Mouse (Mus musculus) naive thymus-derived CD4-positive, alpha-beta T cell, adult 2 months (primary cell): ENCODE data around the gene Plcz1.

ENCODE experiments used
- DNase-seq: peaks from one replicate; pipeline ENCODE4 v3.0.0-alpha.2; 2011; ENCODE audit warnings: low read depth

Gene Plcz1

DNA sequence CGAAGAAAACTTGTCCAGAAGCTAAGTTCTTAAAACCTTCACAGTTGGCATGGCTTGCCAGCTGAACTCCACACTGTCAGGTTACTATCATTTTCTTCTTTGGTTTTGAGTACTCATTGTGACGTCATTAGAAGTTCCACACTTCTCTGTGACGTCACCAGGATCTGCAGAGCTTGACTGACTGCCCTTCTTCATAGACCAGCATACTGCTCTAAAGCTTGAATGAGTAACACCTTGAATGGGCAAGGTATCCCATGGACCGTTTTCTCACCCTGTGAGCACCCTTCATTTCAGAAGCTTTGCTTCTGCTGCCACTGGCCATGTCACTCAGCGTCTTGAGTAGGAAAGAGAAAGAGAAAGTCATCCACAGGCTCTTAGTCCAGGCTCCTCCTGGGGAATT lies at the start of gene Plcz1:
Gene Plcz1 (minus strand): TSS at position 101 of the 400 bp plus-strand sequence.
- no peak for DNase-seq

DNA sequence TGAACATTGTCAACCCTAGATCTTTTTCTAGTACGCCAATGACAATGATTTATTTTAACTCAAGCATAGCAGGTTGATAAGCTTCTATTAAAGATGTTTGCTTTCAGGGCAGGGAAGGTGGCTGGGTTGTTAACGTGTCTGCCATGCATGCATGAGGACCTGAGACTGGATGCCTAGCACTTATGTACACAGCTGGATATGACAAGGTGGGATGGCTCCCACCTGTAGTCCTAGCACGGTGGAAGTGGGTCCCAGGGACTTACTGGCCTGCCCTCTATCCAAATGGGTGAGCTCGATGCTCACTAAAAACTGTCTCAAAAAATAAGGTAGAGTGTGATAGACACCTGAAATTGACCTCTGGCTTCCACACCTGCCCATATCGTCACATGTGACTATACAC lies 48.6 kb upstream of the Plcz1 start:
- DNase-seq = no peak

DNA sequence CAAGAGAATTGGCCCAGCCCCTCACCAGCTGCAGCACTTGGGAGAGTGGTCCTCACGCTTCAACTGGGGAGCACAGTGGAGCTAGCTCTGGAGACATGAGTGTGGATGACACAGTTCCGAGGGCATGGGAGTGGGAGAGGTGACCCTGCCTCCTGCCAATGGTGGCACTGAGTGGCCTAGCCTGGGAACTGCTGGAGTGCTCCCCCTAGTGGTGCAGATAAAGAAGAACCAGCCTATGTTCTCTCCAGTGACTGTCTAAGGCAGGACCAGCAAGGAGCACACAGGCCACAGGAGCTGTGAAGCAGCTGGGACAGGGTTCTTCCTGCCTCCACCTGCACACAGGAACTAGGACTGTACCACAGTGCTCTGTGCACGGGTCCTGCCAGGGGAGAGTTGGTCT lies 40.5 kb upstream of the Plcz1 start:
- no peak for DNase-seq

DNA sequence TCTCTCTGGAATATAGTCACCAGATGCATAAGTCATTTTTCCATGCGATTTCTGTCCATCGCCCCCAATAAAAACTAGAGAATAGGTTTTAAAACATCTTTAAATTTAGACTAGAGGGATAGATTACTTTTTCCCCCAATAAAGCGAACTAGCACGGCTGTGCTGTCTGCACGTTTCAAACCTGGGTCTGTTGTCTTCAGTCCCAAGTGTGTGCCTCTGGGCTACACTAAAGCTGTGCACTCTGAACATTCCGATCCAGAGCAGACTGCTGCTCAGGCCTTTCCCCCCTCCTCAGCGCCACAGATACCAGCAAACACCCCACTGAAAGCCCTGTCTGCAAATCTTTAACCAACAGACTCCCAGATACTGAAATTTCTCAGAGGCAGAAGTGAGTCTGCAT lies 39.7 kb upstream of the Plcz1 start:
- no peak for DNase-seq

DNA sequence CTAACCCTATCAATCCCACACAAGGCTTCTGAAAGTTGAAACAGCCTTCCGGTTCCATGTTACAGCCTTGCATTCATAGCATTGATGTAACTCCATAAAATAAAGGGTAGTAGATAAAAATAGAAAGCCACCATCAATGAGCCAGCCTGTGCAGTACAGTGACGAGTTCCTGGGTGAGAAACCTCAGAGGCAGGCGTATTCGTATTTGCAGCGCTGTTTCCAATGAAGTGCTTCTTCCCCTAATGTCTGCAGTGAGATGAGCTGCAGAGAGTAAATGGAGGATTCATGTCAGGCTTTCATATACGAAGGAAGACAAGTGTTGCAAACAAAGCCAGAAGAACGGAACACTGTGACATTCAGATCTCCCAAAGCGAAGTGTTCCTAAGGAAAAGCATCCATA lies 27.9 kb upstream of the Plcz1 start:
- DNase-seq = no peak

DNA sequence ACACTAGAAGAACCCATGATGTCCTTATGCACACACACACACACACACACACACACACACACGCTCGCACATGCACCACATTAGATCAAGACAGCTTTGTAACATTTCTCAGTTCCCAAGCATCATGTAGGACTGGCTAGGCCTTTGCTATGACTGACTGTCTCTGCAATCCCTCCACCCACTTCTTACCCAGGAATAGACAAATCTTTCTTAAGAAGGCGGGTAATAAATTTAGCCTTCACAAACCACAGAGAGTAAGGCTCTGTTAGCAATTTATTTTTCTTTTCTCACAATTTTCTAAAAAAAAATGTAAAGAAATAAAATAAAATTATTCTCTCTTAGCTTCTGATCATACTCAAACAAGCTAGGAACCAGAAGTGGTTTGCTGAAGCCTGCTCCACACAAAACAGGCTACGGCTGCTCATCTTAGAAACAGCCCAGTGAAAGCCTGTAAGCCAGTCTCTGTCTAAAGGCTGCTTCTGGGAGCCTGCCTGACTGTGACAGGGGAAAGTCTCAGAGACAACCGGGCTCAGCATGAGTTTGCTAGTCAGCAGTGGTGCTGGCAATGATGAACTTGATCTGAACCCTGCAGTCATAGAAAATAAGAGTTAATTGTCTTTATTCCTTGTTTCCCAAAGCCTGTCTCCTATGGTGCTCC lies 13.1 kb upstream of the Plcz1 start:
- DNase-seq = no peak

DNA sequence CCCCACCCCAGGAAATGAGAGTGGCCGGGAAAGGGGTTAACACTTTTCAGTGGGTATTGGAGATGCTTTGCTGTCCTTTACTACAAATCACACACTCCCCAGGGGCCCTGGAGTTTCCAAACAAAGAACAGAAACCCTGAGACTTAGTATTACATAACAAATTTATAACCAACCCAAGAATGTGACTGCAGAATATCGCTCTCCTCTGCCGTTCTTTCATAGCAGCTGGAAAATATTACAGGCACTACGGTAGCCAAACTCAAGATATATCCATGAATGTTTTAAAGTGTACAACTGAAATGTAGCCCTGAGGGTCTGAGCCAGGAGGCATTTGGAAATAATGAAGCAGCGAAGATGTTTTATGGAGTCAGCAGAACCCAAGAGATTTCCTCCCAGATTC lies 10.2 kb upstream of the Plcz1 start:
- DNase-seq = no peak

DNA sequence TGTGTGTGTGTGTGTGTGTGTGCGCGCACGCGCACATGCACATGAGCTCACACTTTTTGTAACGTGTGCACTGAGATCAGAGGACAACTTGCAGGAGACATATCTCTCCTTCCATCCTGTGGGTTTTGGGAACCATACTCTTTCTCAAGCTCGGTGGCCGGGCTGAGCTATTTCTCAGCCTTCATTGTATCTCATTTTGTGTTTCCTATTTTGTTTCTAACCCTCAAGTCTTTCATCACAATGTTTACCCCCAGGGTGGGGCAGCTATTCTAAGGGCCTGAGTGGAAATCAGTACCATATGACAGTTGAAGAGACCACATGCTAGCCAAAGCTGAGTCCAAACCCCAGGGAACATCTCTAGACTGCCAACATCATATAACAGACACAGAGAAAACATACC lies 305 bp downstream of the Plcz1 start, which contains the start of gene Capza3:
Gene Capza3 (plus strand): TSS at position 301 of the 400 bp plus-strand sequence.
- DNase-seq = no peak

DNA sequence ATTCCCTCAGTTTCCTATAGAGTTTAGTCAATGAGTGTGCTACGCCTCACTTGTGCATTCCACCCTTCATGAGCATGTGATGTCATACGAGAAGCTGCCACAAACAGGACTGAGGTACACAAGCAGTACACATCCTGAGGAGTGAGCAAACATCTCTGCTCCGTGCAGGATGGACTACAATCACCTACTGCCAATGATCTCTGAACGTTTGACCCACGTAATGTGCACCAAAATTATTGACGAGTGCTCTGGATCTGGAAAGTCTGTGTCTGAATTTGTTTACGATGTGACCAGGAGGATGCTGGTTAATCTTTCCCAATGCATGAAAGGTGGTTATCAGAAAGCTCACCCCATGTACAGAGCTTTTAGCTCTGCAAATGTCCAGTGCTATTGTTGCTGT lies 16.9 kb downstream of the Plcz1 start:
- no peak for DNase-seq

DNA sequence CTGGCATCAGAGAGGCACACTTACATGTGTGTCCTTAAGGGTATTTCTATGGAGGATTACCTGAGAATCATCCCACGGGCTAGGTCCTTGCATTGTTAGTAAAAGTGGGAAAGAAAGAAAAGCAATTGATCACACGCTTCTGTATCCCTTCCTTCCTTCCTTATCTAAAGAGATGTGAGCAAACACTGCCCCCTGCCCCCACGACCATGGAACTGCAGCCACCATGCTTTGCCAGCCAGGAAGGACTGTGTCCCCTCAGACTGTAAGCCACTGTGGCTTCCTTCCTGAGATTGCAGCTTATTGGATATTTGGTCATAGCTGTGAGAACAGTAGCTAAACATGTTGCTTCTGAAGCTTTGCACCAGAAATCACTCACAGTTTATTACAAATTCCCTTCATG lies 36.1 kb downstream of the Plcz1 start:
- DNase-seq = no peak

DNA sequence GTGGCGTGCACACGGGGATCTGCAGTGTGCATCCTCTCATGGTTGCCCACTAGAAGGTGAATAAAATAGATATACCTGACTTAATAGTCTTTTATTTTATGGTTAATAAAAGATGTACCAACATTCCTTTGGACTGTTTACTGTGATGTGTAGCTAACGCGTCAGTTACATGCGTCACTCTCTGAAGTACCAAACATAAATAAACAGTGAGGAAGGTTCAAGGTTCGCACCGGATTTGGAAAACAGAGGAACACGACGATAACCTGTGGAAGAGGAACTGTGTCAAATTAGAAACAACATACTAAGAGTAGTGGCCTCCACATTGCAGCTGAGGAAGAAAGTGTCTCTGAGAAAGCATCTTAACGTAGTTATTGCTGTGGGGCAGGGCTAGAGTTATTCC lies 51.7 kb downstream of the Plcz1 start:
- no peak for DNase-seq

DNA sequence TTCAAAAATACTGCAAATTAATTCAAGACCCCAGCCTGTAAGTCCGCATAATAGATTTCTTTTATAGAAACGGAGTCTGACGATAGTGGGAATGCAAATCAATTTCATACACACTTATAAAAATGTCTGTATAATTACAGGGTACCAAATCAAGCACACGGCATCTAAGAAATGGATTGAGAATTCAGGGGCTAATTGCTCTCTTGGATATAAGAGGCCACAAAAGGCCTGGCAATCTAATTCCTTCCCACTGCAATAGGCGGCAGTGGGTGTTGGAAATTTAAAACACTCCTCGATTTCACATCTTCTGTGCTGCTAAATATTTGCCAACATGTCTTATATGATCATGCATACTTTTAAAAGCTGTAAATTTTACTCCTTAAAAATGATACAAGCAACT lies 52.2 kb downstream of the Plcz1 start:
- DNase-seq = no peak

DNA sequence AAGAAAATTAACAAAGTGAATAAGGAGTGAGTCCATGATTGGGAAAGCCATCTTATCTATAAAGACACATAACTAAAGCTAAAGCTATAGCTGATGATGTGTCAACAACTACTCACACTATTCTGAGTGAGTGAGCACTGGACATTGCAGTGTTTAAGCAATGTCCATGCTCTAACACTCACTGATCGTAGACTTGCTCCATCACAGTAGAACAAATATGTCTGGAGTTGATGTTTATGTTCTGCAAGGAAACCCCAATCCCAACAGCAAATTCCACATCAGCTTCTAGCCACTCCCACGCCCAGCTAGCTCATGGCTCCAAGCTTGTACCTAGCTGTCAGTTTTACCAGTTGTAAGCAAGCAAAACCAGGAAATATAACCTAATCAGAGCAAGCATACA lies 54.7 kb downstream of the Plcz1 start:
- DNase-seq = no peak

DNA sequence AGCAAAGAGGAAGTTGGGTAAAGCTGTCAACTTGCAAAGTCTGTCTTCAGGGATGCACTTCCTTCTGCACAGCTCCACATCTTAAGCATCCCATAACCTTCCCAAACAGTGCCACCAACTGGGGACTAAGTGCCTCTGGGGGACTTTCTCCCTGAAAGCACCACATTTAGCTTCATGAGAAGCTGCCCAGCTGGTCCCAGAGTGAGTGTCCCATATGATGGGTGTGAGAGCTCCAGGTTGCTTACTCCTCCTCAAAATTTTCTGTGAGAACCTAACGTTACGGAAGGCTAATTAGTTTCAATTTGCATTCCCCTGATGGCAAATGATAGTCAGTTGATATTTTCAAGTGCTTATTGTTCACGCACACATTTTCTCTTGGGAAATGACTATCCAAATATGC lies 57.2 kb downstream of the Plcz1 start:
- no peak for DNase-seq

DNA sequence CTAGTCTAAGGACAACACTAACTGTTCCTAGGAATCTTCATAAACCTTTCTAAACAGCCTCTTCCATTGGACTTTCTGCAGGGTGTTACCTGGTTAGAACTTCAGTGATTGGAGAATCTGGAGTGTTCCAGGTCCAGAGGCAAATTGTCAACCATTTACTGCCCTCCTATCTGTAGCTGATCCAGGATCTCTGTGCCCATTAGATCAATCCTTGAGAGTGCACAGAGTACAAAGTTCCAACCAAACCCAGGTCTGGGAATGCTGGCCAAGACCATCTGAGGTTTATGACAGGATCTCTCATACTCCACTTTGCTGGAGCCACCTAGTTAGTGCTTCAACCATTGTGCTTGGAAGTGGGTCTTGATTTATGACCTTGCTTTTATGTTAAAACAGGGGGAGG lies 60.2 kb downstream of the Plcz1 start:
- no peak for DNase-seq

DNA sequence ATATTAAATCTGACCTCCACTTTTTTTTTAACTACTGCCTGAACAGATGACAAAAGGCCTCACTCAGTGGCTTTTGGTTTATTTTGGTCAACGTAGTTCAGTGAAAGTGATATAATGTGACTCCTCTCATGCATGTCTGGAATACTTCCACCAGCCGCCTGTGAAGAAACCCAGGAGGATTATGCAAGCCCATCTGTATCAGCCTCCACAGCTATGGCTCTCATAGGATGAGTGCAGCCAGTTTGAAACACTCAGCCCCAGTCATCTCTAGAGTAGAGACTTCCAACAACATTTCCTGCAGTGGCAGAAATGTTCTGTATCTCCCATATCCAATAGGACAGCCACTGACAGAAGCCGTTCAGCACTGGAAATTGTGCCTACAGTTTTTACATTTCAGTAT lies 63.1 kb downstream of the Plcz1 start:
- no peak for DNase-seq

DNA sequence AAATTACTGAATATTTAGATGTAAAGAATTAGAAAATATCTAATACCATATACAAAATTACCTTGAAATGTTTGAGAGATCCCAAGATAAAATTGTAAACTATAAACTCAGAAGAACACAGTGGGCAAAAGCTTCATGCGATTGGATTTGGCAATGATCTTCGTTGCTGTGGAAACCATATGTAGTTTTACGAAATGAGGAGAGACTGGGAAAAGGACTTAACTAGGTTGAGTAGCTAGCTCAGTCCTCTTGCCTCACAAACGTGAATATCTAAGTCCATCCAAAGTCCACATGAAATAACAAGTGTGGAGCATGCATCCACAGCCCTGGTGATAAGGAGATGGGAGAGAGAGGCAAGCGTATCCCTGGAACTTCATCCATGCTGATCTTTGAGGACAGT lies 66.6 kb downstream of the Plcz1 start:
- DNase-seq = no peak

DNA sequence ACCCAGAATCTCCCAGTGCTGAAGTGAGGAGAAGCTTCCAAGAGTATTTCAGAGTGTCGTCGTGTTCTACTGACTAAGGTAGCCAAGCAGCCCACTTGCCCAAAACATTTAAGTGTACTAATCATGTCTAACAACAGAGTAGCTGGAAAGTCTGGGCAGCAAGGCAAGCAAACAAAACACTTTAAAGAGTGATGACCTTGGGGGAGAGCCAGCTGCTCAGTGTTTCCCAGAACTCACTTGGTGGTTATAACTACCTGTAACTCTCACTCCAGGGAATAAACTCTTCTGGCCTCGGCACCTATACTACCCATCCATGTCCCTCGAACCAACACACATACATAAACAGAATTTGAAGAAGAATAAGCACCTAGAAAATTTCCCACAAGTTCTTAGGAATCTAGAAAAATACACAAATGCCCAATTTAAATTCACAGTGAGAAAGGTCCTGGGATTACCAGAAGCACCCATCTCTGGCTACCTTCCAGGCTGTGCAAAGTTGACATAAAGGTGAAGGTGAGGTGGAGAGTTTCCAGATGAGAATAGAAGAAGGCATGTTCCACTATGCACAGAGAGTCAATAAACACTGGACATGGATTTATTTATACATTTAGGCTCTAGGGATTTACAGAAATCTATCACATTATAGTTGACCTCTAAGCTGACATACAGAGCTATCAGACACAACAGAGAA lies 69.5 kb downstream of the Plcz1 start:
- no peak for DNase-seq

DNA sequence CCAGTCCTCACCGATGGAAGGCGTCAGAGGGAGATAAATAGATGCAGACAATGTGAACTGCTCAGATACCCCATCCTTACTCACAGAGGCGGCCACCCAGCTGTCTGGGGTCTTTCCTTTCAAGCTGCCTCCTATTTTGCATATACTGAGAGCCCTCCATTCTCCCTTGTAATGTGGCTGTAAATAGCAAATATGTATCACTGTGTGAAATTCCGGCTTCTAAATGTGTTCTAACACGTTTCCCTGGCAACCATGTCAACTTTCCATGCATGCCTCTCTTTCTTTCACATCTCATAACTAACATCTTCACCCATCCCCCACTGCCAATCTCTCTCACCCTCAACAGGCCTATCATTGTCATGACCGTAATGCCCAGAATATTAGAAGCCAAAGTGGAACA lies 74.6 kb downstream of the Plcz1 start:
- no peak for DNase-seq

DNA sequence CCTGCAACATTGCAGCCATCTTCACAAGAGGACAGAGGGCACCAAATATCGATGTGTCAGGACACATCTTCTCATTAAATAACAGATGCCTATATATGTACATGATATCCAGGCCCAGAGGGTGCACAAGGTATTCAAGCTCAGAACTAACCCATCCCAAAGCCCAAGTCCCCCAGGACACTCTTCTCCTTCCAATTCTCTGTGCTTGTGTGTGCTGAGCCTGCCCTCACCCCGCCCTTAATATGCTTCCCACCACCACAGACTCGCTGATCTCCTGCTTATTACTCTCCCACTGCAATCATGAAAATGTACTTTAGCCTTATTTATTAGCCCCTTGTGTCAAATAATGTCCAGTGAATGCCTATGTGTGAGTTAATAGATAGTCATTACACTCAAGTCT lies 76.4 kb downstream of the Plcz1 start:
- DNase-seq = no peak

DNA sequence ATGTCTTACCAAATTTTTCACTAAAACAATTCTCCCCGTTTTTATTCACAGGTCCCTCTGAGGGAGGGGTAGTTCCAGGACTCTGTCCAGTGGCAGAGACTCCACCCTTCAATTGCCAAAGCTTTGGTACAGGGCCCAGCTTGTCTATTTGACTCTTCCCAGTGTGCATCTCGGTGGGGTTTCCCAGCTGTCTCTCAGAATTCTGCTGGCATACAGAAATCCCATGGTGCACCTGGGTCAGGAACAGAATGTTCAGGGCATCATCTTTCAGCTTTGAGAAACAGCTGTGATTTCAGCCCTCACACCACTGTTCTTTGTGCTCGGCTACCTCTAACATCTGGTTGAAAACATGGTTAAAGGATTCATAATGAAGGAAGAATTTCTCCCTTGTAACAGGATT lies 77.5 kb downstream of the Plcz1 start:
- no peak for DNase-seq

DNA sequence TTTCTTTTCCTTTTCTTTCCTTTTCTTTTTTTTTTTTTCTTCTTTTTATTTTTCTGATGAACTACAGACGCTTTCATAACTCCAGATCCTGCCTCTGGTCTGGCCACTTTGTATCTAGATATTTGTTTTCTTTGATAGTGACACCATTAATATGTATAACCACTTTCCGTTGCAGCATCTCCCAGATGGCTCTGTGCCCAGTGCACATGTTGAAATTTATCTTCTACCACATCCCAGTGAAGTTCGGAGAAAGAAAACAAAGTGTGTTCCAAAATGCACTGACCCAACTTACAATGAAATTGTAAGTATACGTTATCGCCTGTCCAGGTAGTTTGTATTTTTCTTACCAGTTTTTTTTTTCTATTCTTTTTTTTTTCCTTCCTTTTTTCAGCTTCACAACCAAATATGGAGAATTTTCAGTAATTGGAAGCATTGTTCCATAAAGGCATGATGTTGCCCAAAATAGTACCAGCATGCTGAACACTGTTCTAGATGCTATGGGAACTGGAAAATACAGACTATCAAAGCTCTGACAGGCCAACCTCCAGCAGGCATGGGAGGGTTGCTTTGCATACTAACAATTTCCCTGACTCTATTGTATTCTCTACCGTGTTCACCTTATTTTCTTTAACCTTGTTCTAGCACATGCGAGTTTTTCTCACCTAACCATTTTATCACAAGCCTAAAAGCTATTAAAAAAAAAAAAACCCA lies 83.6 kb downstream of the Plcz1 start:
- no peak for DNase-seq

DNA sequence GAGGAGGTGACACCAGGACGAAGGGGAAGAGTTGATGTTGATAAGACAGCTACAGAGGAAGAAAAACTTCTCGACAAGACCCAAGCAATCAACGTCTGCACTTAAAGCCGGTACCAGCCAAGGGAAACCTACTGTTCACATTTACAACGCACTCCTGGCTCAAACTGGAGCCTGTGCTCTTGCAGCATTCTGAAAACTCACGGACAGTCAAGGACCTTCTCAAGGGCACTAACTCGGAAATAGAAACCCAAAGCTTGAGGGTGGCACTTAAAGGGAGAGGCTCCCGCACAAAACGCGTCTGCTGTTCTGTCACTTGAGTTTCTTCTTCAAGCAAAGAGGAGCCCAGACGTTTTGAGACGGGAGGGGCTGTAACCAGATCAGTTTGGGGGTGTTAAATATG lies 87.7 kb downstream of the Plcz1 start:
- DNase-seq = no peak
